Mouse (Mus musculus): ENCODE measurements around the gene Cd300lf. TPM values are rescaled to one million over a fixed set of nuclear protein-coding genes. Genes with fewer than 3 reads are reported as not detected.
A peak's percentile ranks its signal among the peaks of the same experiment; 100 is the strongest.

Cd300lf gene
- polyA plus RNA-seq, 1 experiment: 2.9 TPM

DNA sequence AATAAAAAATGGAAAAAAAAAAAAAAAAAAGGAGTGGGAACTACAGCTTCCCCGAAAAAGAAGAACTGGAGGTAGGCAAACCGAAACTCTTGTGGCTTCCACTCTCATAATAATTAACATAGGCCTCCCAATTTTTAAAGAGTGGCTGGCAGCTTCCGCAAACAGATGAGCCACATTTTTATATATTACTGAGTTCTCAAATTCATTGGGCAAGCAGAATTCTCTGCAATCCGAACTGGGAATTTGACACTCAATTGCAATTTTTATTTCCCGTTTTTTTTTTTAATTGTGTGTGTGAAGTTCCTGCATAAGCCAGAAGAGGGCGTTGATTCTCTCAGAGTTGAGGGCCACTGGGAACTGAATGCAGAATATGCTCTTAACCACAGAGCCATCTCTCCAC, 67.0 kb downstream of the Cd300lf start:
- Histone ChIP-seq H3K4me1 (ENCODE audit: control insufficient read depth, insufficient read depth, low read length) (peaks cover 40% of the 10 kb centered on the region), H3K27ac (ENCODE audit: insufficient read depth, low read depth, low read length) (peak overlapping the region; percentile 72), H3K4me3 (ENCODE audit: insufficient read depth, low read length) (no peak overlapping the region)
- TF ChIP-seq CTCF (IDR thresholded peaks at IDR 0.05; ENCODE audit: low read depth, low read length): no peak

Other genes with a start within 250 kb of the Cd300lf start
- 202 and 239 TPM in 2 replicates for gene Cd300a, start 244.0 kb downstream of the Cd300lf start, polyA plus RNA-seq (2012; ENCODE audit: insufficient read depth, insufficient read length, missing spikeins)
- 194 and 220 TPM in 2 replicates for gene Cd300lb, start 199.6 kb downstream of the Cd300lf start, polyA plus RNA-seq (2012; ENCODE audit: insufficient read depth, insufficient read length, missing spikeins)
- 1.5 and 1.7 TPM in 2 replicates for gene Cd300c, start 164.8 kb downstream of the Cd300lf start, polyA plus RNA-seq (2012; ENCODE audit: insufficient read depth, insufficient read length, missing spikeins)
- gene Cd300ld, start 144.1 kb downstream of the Cd300lf start, polyA plus RNA-seq (2012; ENCODE audit: insufficient read depth, insufficient read length, missing spikeins): 112 and 116 TPM in 2 replicates
- gene Cd300c2, start 132.1 kb downstream of the Cd300lf start, polyA plus RNA-seq (2012; ENCODE audit: insufficient read depth, insufficient read length, missing spikeins): 447 and 482 TPM in 2 replicates
- 3.4 and 5.1 TPM in 2 replicates for gene Cd300ld2, start 117.8 kb downstream of the Cd300lf start, polyA plus RNA-seq (2012; ENCODE audit: insufficient read depth, insufficient read length, missing spikeins)
- 28.8 and 32.2 TPM in 2 replicates for gene Cd300ld4, start 107.0 kb downstream of the Cd300lf start, polyA plus RNA-seq (2012; ENCODE audit: insufficient read depth, insufficient read length, missing spikeins)
- 16.3 and 17.2 TPM in 2 replicates for gene Cd300ld5, start 96.2 kb downstream of the Cd300lf start, polyA plus RNA-seq (2012; ENCODE audit: insufficient read depth, insufficient read length, missing spikeins)
- 542 and 670 TPM in 2 replicates for gene Cd300ld3, start 85.6 kb downstream of the Cd300lf start, polyA plus RNA-seq (2012; ENCODE audit: insufficient read depth, insufficient read length, missing spikeins)
- gene Cd300e, start 71.8 kb downstream of the Cd300lf start, polyA plus RNA-seq (2012; ENCODE audit: insufficient read depth, insufficient read length, missing spikeins): 10.0 and 11.1 TPM in 2 replicates
- not detected in 2 replicates for gene Rab37, start 42.6 kb downstream of the Cd300lf start, polyA plus RNA-seq (2012; ENCODE audit: insufficient read depth, insufficient read length, missing spikeins)
- gene Slc9a3r1, start 29.3 kb upstream of the Cd300lf start, polyA plus RNA-seq (2012; ENCODE audit: insufficient read depth, insufficient read length, missing spikeins): 76.2 and 78.8 TPM in 2 replicates
- 40.2 and 42.7 TPM in 2 replicates for gene Tmem104, start 53.5 kb upstream of the Cd300lf start, polyA plus RNA-seq (2012; ENCODE audit: insufficient read depth, insufficient read length, missing spikeins)
- gene Nat9, start 53.9 kb upstream of the Cd300lf start, polyA plus RNA-seq (2012; ENCODE audit: insufficient read depth, insufficient read length, missing spikeins): 23.5 and 24.0 TPM in 2 replicates
- gene Grin2c, start 133.3 kb upstream of the Cd300lf start, polyA plus RNA-seq (2012; ENCODE audit: insufficient read depth, insufficient read length, missing spikeins): not detected in 2 replicates
- 7.8 and 9.6 TPM in 2 replicates for gene Fdxr, start 143.1 kb upstream of the Cd300lf start, polyA plus RNA-seq (2012; ENCODE audit: insufficient read depth, insufficient read length, missing spikeins)
- 1.5 and 1.9 TPM in 2 replicates for gene Fads6, start 163.7 kb upstream of the Cd300lf start, polyA plus RNA-seq (2012; ENCODE audit: insufficient read depth, insufficient read length, missing spikeins)
- not detected in 2 replicates for gene Otop2, start 173.2 kb upstream of the Cd300lf start, polyA plus RNA-seq (2012; ENCODE audit: insufficient read depth, insufficient read length, missing spikeins)
- not detected in 2 replicates for gene Ush1g, start 188.0 kb upstream of the Cd300lf start, polyA plus RNA-seq (2012; ENCODE audit: insufficient read depth, insufficient read length, missing spikeins)
- not detected in 2 replicates for gene Otop3, start 200.7 kb upstream of the Cd300lf start, polyA plus RNA-seq (2012; ENCODE audit: insufficient read depth, insufficient read length, missing spikeins)
- 0.78 TPM in 1 of 2 replicates, not detected in the other for gene Hid1, start 233.8 kb upstream of the Cd300lf start, polyA plus RNA-seq (2012; ENCODE audit: insufficient read depth, insufficient read length, missing spikeins)
- 0.15 and 0.64 TPM in 2 replicates for gene Cdr2l, start 247.9 kb upstream of the Cd300lf start, polyA plus RNA-seq (2012; ENCODE audit: insufficient read depth, insufficient read length, missing spikeins)